ENCODE assay signal across 27 mouse cellular contexts in genomic region chr5:67002346-67002745, GRCm38 (mm10).
DNase-seq lines count a peak whose midpoint lies in the region; ATAC-seq and TF ChIP-seq lines count a peak whose summit lies in the region.
"Had no signal": no experiment of that assay in that cellular context is flagged by ENCODE, and none has a peak within 500 bp of the region (broad histone marks: within the 10 kb centered on the region; RNA-seq: fewer than 3 reads in every experiment).

No protein-coding gene starts in this region.

- no peak overlapping the region for H3K4me2 ChIP-seq in intestine, embryonic 14.5 days (ENCODE audit: low read length)
- no peak overlapping the region for H3K4me2 ChIP-seq in intestine, embryonic 16.5 days (ENCODE audit: low read depth, low read length)
- H3K4me2 ChIP-seq: embryonic facial prominence, embryonic 13.5 days; embryonic facial prominence, embryonic 15.5 days; forebrain, embryonic 12.5 days had no signal

- no peak for TF ChIP-seq EP300 in heart, adult 2 months (IDR thresholded peaks at IDR 0.05; ENCODE audit: insufficient read depth, low read depth, low read length)

- H3K27me3 ChIP-seq in heart, adult 2 months (ENCODE audit: control insufficient read depth, insufficient read depth, low read length) = no peaks in the 10 kb centered on the region
- H3K27me3 ChIP-seq in intestine, embryonic 14.5 days (replicated peaks; ENCODE audit: control insufficient read depth, insufficient read depth, low read length) = no peaks in the 10 kb centered on the region
- H3K27me3 ChIP-seq in intestine, embryonic 16.5 days (replicated peaks; ENCODE audit: control insufficient read depth, insufficient read depth, low read length) = no peaks in the 10 kb centered on the region
- peaks cover 20% of the 10 kb centered on the region for H3K27me3 ChIP-seq in limb, embryonic 10.5 days (ENCODE audit: low read depth, poor library complexity, severe bottlenecking)
- H3K27me3 ChIP-seq: CH12.LX; embryonic facial prominence, embryonic 13.5 days; embryonic facial prominence, embryonic 15.5 days; Patski had no signal

- peak; percentile 74 for DNase-seq in heart, adult 11 months
- DNase-seq in heart, adult 2 months = no peak
- DNase-seq in intestine, embryonic 14.5 days (ENCODE audit: low spot score) = peak; percentile 47
- DNase-seq in limb, embryonic 10.5 days (ENCODE audit: low spot score) = peak; percentile 22
- DNase-seq: adrenal gland, postnatal 10 days; adrenal gland, postnatal 25 days; B cell, adult 2 months; cerebellum, adult 11 months; cerebellum, adult 18-20 months; cerebellum, adult 8-10 months; cerebellum, adult 9-11 months; cerebellum, postnatal 14 days; cerebellum, postnatal 36 days; embryo, embryonic 11 days had no signal

- no peaks in the 10 kb centered on the region for H3K4me1 ChIP-seq in heart, adult 2 months (ENCODE audit: control insufficient read depth, insufficient read depth, low read length)
- H3K4me1 ChIP-seq in intestine, embryonic 14.5 days (replicated peaks; ENCODE audit: control insufficient read depth, insufficient read depth, low read length) = no peaks in the 10 kb centered on the region
- H3K4me1 ChIP-seq in intestine, embryonic 16.5 days (ENCODE audit: control insufficient read depth, insufficient read depth, low read length) = no peaks in the 10 kb centered on the region
- peaks cover 11% of the 10 kb centered on the region for H3K4me1 ChIP-seq in limb, embryonic 10.5 days

- ATAC-seq in intestine, embryonic 14.5 days (replicated peaks; ENCODE audit: low FRiP score, low TSS enrichment, low read depth) = no peak
- no peak for ATAC-seq in intestine, embryonic 16.5 days
- ATAC-seq: activated CD4-positive, CD25-positive, alpha-beta regulatory T cell, adult 4 months; CD4-positive, CD25-positive, alpha-beta regulatory T cell, adult 4 months; forebrain, embryonic 14.5 days; forebrain, embryonic 16.5 days; Patski had no signal

- H3K9me3 ChIP-seq in intestine, embryonic 14.5 days (ENCODE audit: control insufficient read depth, low read length) = no peaks in the 10 kb centered on the region
- no peaks in the 10 kb centered on the region for H3K9me3 ChIP-seq in intestine, embryonic 16.5 days (ENCODE audit: control insufficient read depth, low read length)
- H3K9me3 ChIP-seq in limb, embryonic 10.5 days (replicated peaks) = no peaks in the 10 kb centered on the region
- H3K9me3 ChIP-seq: embryonic facial prominence, embryonic 13.5 days; embryonic facial prominence, embryonic 15.5 days; forebrain, embryonic 10.5 days; forebrain, embryonic 12.5 days had no signal

- no peak for TF ChIP-seq CTCF in heart, adult 2 months (IDR thresholded peaks at IDR 0.05)

- no peaks in the 10 kb centered on the region for H3K79me2 ChIP-seq in heart, adult 2 months (replicated peaks; ENCODE audit: control insufficient read depth, insufficient read depth, low read length)

- no peaks in the 10 kb centered on the region; the same call in 1 of the 2 replicates for H3K36me3 ChIP-seq in heart, adult 2 months (ENCODE audit: control insufficient read depth, insufficient read depth, low read length)
- no peaks in the 10 kb centered on the region for H3K36me3 ChIP-seq in intestine, embryonic 14.5 days (ENCODE audit: control insufficient read depth, insufficient read depth, low read length)
- H3K36me3 ChIP-seq in intestine, embryonic 16.5 days (ENCODE audit: control insufficient read depth, insufficient read depth, low read length) = no peaks in the 10 kb centered on the region
- H3K36me3 ChIP-seq in limb, embryonic 10.5 days = peaks cover 24% of the 10 kb centered on the region
- H3K36me3 ChIP-seq: G1E had no signal

- 92% methylated on average over 6 of the region's 6 CpGs for WGBS in heart, adult 2 months
- 88% methylated on average over 6 of the region's 6 CpGs for WGBS in intestine, embryonic 14.5 days
- 80% methylated on average over 6 of the region's 6 CpGs for WGBS in intestine, embryonic 16.5 days
- 86% methylated on average over 6 of the region's 6 CpGs for WGBS in limb, embryonic 10.5 days

- TF ChIP-seq POLR2A in heart, adult 2 months (IDR thresholded peaks at IDR 0.05; ENCODE audit: insufficient read depth, low read depth, low read length) = no peak

- no peak overlapping the region for H3K27ac ChIP-seq in heart, adult 2 months
- H3K27ac ChIP-seq in intestine, embryonic 14.5 days (ENCODE audit: low read depth) = no peak overlapping the region
- no peak overlapping the region for H3K27ac ChIP-seq in intestine, embryonic 16.5 days (ENCODE audit: low read length)
- no peak overlapping the region for H3K27ac ChIP-seq in limb, embryonic 10.5 days
- H3K27ac ChIP-seq: embryonic facial prominence, embryonic 13.5 days; embryonic facial prominence, embryonic 15.5 days; forebrain, embryonic 10.5 days; forebrain, embryonic 12.5 days had no signal

- intact Hi-C loops in heart, adult 2 months (cut with DNase I) = no loop called here

- H3K9ac ChIP-seq in heart, adult 2 months (ENCODE audit: low read depth, low read length) = no peak overlapping the region
- H3K9ac ChIP-seq in intestine, embryonic 14.5 days (ENCODE audit: low read length) = no peak overlapping the region
- no peak overlapping the region for H3K9ac ChIP-seq in intestine, embryonic 16.5 days (ENCODE audit: low read depth, low read length)
- H3K9ac ChIP-seq: embryonic facial prominence, embryonic 13.5 days; embryonic facial prominence, embryonic 15.5 days; forebrain, embryonic 12.5 days had no signal

- no peak overlapping the region for H3K4me3 ChIP-seq in heart, adult 2 months
- H3K4me3 ChIP-seq in intestine, embryonic 14.5 days (ENCODE audit: low read depth, low read length) = no peak overlapping the region
- H3K4me3 ChIP-seq in intestine, embryonic 16.5 days (ENCODE audit: low read length) = no peak overlapping the region
- no peak overlapping the region for H3K4me3 ChIP-seq in limb, embryonic 10.5 days
- H3K4me3 ChIP-seq: embryonic facial prominence, embryonic 13.5 days; embryonic facial prominence, embryonic 15.5 days; erythroblast, embryonic 14.5 days; forebrain, embryonic 10.5 days; forebrain, embryonic 12.5 days had no signal

Comparison
In these comparisons a context has a peak if more than half of its experiments do, and no peak if none do; other contexts are left out.
1. DNase-seq: peak in heart, adult 11 months (single experiment), intestine, embryonic 14.5 days (single experiment) and limb, embryonic 10.5 days (single experiment); none in heart, adult 2 months (0 of 2).